Mouse (Mus musculus) thymus, adult 18-20 months (tissue): ENCODE results near the gene Prkcb.

ENCODE experiments used
- DNase-seq, 2 experiments: peaks; one replicate each; pipeline ENCODE4 v3.0.0; 2022; ENCODE audit warnings: mixed read lengths in 2 of 2

Prkcb gene

GRCm38 (mm10) chr7:122475038-122475437, 186.5 kb downstream of the Prkcb start:
- no peak for DNase-seq

GRCm38 (mm10) chr7:122476697-122477096, 188.1 kb downstream of the Prkcb start:
- no peak for DNase-seq

- DNase-seq: no peak
Observed at GRCm38 (mm10) chr7:122477118-122477517, 188.6 kb downstream of the Prkcb start.

- DNase-seq: no peak
Observed at GRCm38 (mm10) chr7:122477566-122478564, 189.3 kb downstream of the Prkcb start.

- no peak for DNase-seq
Observed at GRCm38 (mm10) chr7:122483949-122484348, 195.4 kb downstream of the Prkcb start.

GRCm38 (mm10) chr7:122487929-122488571, 199.5 kb downstream of the Prkcb start:
- DNase-seq: no peak

GRCm38 (mm10) chr7:122492041-122492440, 203.5 kb downstream of the Prkcb start:
- DNase-seq: no peak

GRCm38 (mm10) chr7:122492936-122493335, 204.4 kb downstream of the Prkcb start:
- no peak for DNase-seq

GRCm38 (mm10) chr7:122494088-122494487, 205.5 kb downstream of the Prkcb start:
- no peak for DNase-seq

- DNase-seq: no peak
Observed at GRCm38 (mm10) chr7:122497516-122497915, 209.0 kb downstream of the Prkcb start.

GRCm38 (mm10) chr7:122498461-122498860, 209.9 kb downstream of the Prkcb start:
- no peak for DNase-seq

- no peak for DNase-seq
Observed at GRCm38 (mm10) chr7:122499743-122500597, 211.4 kb downstream of the Prkcb start.

GRCm38 (mm10) chr7:122506467-122506866, 217.9 kb downstream of the Prkcb start:
- DNase-seq: no peak

- no peak for DNase-seq
Observed at GRCm38 (mm10) chr7:122509903-122510302, 221.4 kb downstream of the Prkcb start.

GRCm38 (mm10) chr7:122512430-122512966, 223.9 kb downstream of the Prkcb start:
- DNase-seq: no peak

- DNase-seq: no peak
Observed at GRCm38 (mm10) chr7:122520850-122521638, 232.5 kb downstream of the Prkcb start.

- no peak for DNase-seq
Observed at GRCm38 (mm10) chr7:122528201-122528600, 239.7 kb downstream of the Prkcb start.

- no peak for DNase-seq
Observed at GRCm38 (mm10) chr7:122528646-122529045, 240.1 kb downstream of the Prkcb start.

- no peak for DNase-seq
Observed at GRCm38 (mm10) chr7:122533566-122534360, 245.2 kb downstream of the Prkcb start.

- DNase-seq: no peak
Observed at GRCm38 (mm10) chr7:122544616-122545015, 256.1 kb downstream of the Prkcb start.
